Mouse (Mus musculus) megakaryocyte, embryonic 14.5 days (primary cell): Measurements from ENCODE around the gene Dnaic1.

Experiments used
- FLI1 ChIP-seq: IDR thresholded peaks from 2 replicates; pipeline ENCODE4 v1.6.1; 2012; ENCODE audit warnings: low read length, inconsistent platforms, mixed read lengths
- GATA1 ChIP-seq: IDR thresholded peaks from 3 replicates; pipeline ENCODE4 v1.6.1; 2012; ENCODE audit warnings: mixed read lengths, low read length, inconsistent platforms, borderline replicate concordance

DNA sequence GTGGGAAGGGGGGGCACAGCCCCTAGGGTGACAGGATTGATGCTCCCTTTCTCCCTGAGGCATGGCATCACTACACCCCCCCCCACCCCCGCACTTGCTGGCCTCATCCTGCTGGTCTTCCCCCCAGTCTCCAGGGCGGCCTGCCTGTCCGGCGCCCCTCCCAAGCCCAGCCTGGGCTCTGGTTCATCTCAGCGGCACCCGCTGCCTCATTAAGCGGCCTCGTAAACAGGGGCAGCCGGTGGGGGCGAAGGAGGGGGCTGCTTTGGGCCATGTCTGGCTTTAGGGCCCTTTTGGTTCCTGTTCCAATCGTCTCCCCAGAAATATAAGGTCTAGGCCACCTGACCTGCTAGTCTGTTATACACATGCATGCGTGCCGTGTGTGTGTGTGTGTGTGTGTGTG, 90.0 kb downstream of the Dnaic1 start:
- TF ChIP-seq GATA1 (no peak), FLI1 (no peak)
